Mouse (Mus musculus): ENCODE measurements around the gene Pik3r5. TPM values are rescaled to one million over a fixed set of nuclear protein-coding genes. Genes with fewer than 3 reads are reported as not detected.

The Pik3r5 gene
- polyA plus RNA-seq, 1 experiment from 2014 or later: 1.6 TPM

GRCm38 (mm10) chr11:68480660-68481059, 48.7 kb downstream of the Pik3r5 start:
- WGBS: 87% methylated on average over 4 of the region's 4 CpGs
- Histone ChIP-seq H3K27me3 (no peaks in the 10 kb centered on the region), H3K4me1 (replicated peaks) (0 out of 2 replicates have a peak, but pooled peaks cover 11% of the 10 kb centered on the region), H3K27ac (replicated peaks) (no peak overlapping the region), H3K36me3 (no peaks in the 10 kb centered on the region), H3K4me2 (no peak overlapping the region), H3K4me3 (no peak overlapping the region), H3K9me3 (no peaks in the 10 kb centered on the region), H3K9ac (no peak overlapping the region)
- ATAC-seq (ENCODE audit: low read depth): no peak

DNA sequence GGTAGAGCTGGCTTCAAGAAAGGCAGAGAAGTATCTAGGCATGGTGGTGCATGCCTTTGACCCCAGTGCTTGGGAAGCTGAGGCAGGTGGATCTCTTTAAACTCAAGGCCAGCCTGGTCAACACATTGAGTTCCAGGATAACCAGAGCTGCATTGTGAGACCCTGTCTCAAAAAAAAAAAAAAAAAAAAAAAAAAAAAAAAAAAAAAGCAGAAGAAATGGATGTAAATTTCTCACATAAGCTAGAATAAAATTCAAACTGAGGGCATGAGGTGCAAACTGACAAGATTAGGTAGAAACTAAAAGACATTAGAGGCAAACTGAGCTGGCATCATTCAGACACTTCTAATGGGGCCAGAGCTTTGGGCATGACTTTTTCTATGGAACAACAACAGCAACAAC, 50.1 kb downstream of the Pik3r5 start:
- Histone ChIP-seq H3K36me3 (no peaks in the 10 kb centered on the region), H3K9me3 (no peaks in the 10 kb centered on the region), H3K27me3 (no peaks in the 10 kb centered on the region), H3K4me1 (replicated peaks) (0 out of 2 replicates have a peak, but pooled peaks cover 11% of the 10 kb centered on the region), H3K9ac (no peak overlapping the region), H3K27ac (replicated peaks) (no peak overlapping the region), H3K4me3 (no peak overlapping the region), H3K4me2 (no peak overlapping the region)
- ATAC-seq (ENCODE audit: low read depth): no peak

- ATAC-seq (ENCODE audit: low read depth): no peak
- WGBS: 81% methylated on average over 6 of the region's 6 CpGs
- H3K27ac ChIP-seq (replicated peaks): no peak overlapping the region
- H3K9ac ChIP-seq: no peak overlapping the region
- H3K4me3 ChIP-seq: no peak overlapping the region
- H3K9me3 ChIP-seq: no peaks in the 10 kb centered on the region
- 0 out of 2 replicates have a peak, but pooled peaks cover 11% of the 10 kb centered on the region for H3K4me1 ChIP-seq (replicated peaks)
- H3K27me3 ChIP-seq: no peaks in the 10 kb centered on the region
- no peak overlapping the region for H3K4me2 ChIP-seq
- H3K36me3 ChIP-seq: no peaks in the 10 kb centered on the region
Measured at GRCm38 (mm10) chr11:68483213-68483612, 51.3 kb downstream of the Pik3r5 start.

GRCm38 (mm10) chr11:68484431-68484830, 52.5 kb downstream of the Pik3r5 start:
- no peak for ATAC-seq (ENCODE audit: low read depth)
- Histone ChIP-seq H3K4me3 (no peak overlapping the region), H3K27me3 (no peaks in the 10 kb centered on the region), H3K4me1 (replicated peaks) (peaks cover 14% of the 10 kb centered on the region; the same call in 1 of the 2 replicates), H3K9me3 (no peaks in the 10 kb centered on the region), H3K4me2 (no peak overlapping the region), H3K27ac (replicated peaks) (no peak overlapping the region), H3K9ac (no peak overlapping the region), H3K36me3 (no peaks in the 10 kb centered on the region)
- WGBS: 73% methylated on average over 3 of the region's 3 CpGs

DNA sequence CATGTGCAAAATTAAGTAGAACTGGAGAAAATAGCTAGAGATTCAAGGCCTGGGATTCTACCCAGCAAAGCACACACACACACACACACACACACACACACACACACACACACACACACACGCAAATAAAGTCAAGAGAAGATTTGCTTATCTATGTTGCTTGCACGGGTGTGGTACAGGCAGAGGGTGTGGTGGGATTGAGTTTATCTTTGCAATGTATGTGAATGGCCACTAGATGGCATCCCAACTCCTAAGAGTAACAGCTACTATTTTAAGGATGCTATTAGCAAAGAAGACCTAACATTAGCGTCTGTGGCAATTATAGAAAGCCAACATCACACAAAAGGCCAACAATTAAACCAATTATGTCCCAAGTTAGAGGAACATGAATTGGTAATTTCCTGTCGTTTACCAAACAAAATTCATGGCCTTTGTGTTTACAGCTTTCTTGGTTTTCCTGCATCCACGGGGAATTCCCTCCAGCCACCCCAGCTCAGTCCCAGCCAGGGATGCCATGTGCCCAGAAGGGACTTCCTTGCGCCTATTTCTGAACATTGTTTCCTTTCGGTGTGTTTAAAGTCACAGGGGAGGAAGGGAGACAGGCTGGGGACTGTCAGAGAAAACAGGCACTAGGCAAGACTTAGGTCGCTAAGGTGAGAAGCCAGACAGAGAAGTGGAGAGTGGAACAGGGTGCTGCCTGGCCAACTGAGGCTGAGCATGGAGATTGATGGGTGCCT, 53.5 kb downstream of the Pik3r5 start:
- H3K4me1 ChIP-seq (replicated peaks): peaks cover 14% of the 10 kb centered on the region; the same call in 1 of the 2 replicates
- H3K9ac ChIP-seq: no peak overlapping the region
- WGBS: 35% methylated on average over 8 of the region's 8 CpGs
- H3K36me3 ChIP-seq: no peaks in the 10 kb centered on the region
- no peak overlapping the region for H3K27ac ChIP-seq (replicated peaks)
- H3K4me3 ChIP-seq: no peak overlapping the region
- no peaks in the 10 kb centered on the region for H3K27me3 ChIP-seq
- H3K4me2 ChIP-seq: no peak overlapping the region
- no peaks in the 10 kb centered on the region for H3K9me3 ChIP-seq
- ATAC-seq (ENCODE audit: low read depth): 0 out of 2 replicates have a peak, but pooled peaks have one; percentile 56

DNA sequence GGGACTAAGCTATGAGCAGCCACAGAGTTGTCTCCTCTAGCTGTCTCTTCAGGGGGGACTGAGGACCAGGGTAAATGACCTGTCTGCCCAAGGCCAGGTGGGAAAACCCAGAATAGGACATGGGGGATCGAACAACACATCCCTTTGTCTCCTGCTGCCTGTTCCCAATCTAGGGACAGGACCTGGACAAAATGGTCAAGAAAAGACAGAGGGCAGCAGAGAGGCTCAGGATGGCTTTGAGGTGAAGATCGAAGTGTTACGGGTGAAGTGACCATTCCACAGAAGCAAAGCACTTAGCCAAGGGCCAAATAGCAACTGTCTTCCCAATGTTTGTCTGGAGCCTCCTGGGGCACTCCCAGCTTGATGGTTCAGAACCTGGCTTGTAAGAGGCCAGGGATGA, 54.2 kb downstream of the Pik3r5 start:
- H3K36me3 ChIP-seq: no peaks in the 10 kb centered on the region
- H3K4me2 ChIP-seq: no peak overlapping the region
- no peak overlapping the region for H3K9ac ChIP-seq
- no peaks in the 10 kb centered on the region for H3K27me3 ChIP-seq
- H3K27ac ChIP-seq (replicated peaks): no peak overlapping the region
- H3K4me1 ChIP-seq (replicated peaks): peaks cover 14% of the 10 kb centered on the region; the same call in 1 of the 2 replicates
- ATAC-seq (ENCODE audit: low read depth): no peak
- no peak overlapping the region for H3K4me3 ChIP-seq
- WGBS: 91% methylated on average over 3 of the region's 3 CpGs
- H3K9me3 ChIP-seq: no peaks in the 10 kb centered on the region

GRCm38 (mm10) chr11:68487720-68488119, 55.8 kb downstream of the Pik3r5 start:
- no peaks in the 10 kb centered on the region for H3K36me3 ChIP-seq
- 89% methylated on average over 10 of the region's 10 CpGs for whole genome bisulfite sequencing

DNA sequence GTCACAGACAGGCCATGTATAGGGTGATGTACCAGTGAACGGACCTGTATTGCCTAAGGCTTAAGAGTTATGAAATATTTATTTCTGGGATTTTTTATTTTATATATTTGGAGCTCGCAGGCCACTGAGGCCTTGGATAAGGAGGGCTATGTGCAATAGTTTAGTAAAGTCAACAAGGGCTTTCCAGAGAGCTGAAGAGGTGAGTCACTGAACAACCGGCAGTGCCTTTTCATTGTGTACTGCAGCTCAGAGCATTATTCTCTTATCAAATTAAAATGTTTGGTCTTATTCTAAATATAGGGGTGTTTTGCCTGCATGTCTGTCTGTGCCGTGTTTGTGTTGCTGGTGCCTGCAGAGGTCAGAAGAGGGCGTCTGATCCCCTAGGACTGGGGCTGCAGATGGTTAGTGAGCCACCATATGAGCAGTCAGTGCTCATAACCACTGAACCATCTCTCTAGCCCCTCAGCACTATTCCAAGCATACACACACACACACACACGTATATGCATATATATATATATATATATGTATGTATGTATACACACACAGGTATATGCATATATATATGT, 56.4 kb downstream of the Pik3r5 start:
- H3K27me3 ChIP-seq: no peaks in the 10 kb centered on the region
- ATAC-seq (ENCODE audit: low read depth): no peak
- H3K27ac ChIP-seq (replicated peaks): no peak overlapping the region
- H3K4me1 ChIP-seq (replicated peaks): peaks cover 14% of the 10 kb centered on the region; the same call in 1 of the 2 replicates
- H3K4me3 ChIP-seq: no peak overlapping the region
- no peaks in the 10 kb centered on the region for H3K36me3 ChIP-seq
- no peak overlapping the region for H3K4me2 ChIP-seq
- H3K9ac ChIP-seq: no peak overlapping the region
- no peaks in the 10 kb centered on the region for H3K9me3 ChIP-seq
- 71% methylated on average over 6 of the region's 6 CpGs for WGBS

More at GRCm38 (mm10) chr11:68487720-68488119, 55.8 kb downstream of the Pik3r5 start:
- no peaks in the 10 kb centered on the region for H3K27me3 ChIP-seq
- ATAC-seq (ENCODE audit: low read depth): no peak
- no peak overlapping the region for H3K4me3 ChIP-seq
- H3K9ac ChIP-seq: no peak overlapping the region
- no peak overlapping the region for H3K27ac ChIP-seq (replicated peaks)
- H3K9me3 ChIP-seq: no peaks in the 10 kb centered on the region
- H3K4me2 ChIP-seq: no peak overlapping the region
- H3K4me1 ChIP-seq (replicated peaks): peaks cover 14% of the 10 kb centered on the region; the same call in 1 of the 2 replicates

- Histone ChIP-seq H3K9me3 (no peaks in the 10 kb centered on the region), H3K9ac (no peak overlapping the region), H3K4me2 (no peak overlapping the region), H3K27ac (replicated peaks) (no peak overlapping the region), H3K27me3 (no peaks in the 10 kb centered on the region), H3K4me3 (no peak overlapping the region), H3K4me1 (replicated peaks) (peaks cover 14% of the 10 kb centered on the region; the same call in 1 of the 2 replicates), H3K36me3 (no peaks in the 10 kb centered on the region)
- WGBS: 26% methylated on average over 2 of the region's 2 CpGs
- no peak for ATAC-seq (ENCODE audit: low read depth)
Measured at GRCm38 (mm10) chr11:68489236-68489635, 57.3 kb downstream of the Pik3r5 start.

DNA sequence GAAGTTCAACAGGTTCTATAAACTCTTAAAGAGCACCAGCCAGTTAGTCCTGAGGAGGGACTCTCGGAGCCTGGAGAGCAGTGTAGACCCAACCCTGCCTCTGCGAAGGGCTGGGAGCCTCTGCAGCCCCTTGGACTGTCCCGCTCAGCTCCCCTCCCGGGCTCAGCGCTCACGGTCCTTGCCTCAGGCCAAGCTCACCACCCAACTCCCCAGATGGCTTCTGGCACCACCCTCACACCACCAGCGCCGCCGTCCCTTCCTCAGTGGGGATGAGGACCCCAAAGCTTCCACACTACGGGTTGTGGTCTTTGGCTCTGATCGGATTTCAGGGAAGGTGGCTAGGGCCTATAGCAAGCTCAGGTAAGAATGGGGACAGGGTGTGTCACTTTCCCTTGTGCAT, 60.7 kb downstream of the Pik3r5 start:
- WGBS: 89% methylated on average over 11 of the region's 11 CpGs
- no peaks in the 10 kb centered on the region for H3K36me3 ChIP-seq
- no peaks in the 10 kb centered on the region for H3K27me3 ChIP-seq
- no peak for ATAC-seq (ENCODE audit: low read depth)
- H3K4me2 ChIP-seq: no peak overlapping the region
- H3K4me3 ChIP-seq: no peak overlapping the region
- H3K9me3 ChIP-seq: no peaks in the 10 kb centered on the region
- H3K4me1 ChIP-seq (replicated peaks): peaks cover 3% of the 10 kb centered on the region; the same call in 1 of the 2 replicates
- H3K9ac ChIP-seq: no peak overlapping the region
- H3K27ac ChIP-seq (replicated peaks): no peak overlapping the region

GRCm38 (mm10) chr11:68493760-68494159, 61.8 kb downstream of the Pik3r5 start:
- Histone ChIP-seq H3K4me2 (no peak overlapping the region), H3K4me1 (replicated peaks) (peaks cover 3% of the 10 kb centered on the region; the same call in 1 of the 2 replicates), H3K9ac (no peak overlapping the region), H3K27ac (replicated peaks) (no peak overlapping the region), H3K4me3 (no peak overlapping the region), H3K36me3 (no peaks in the 10 kb centered on the region), H3K9me3 (no peaks in the 10 kb centered on the region), H3K27me3 (no peaks in the 10 kb centered on the region)
- no peak for ATAC-seq (ENCODE audit: low read depth)
- 84% methylated on average over 5 of the region's 5 CpGs for WGBS

- Histone ChIP-seq H3K36me3 (no peaks in the 10 kb centered on the region), H3K4me1 (replicated peaks) (no peaks in the 10 kb centered on the region), H3K9ac (no peak overlapping the region), H3K27me3 (no peaks in the 10 kb centered on the region), H3K4me3 (no peak overlapping the region), H3K9me3 (no peaks in the 10 kb centered on the region), H3K4me2 (no peak overlapping the region), H3K27ac (replicated peaks) (no peak overlapping the region)
- 73% methylated on average over 6 of the region's 6 CpGs for WGBS
- no peak for ATAC-seq (ENCODE audit: low read depth)
Measured at GRCm38 (mm10) chr11:68497081-68497480, 65.2 kb downstream of the Pik3r5 start.

All from neural tube, embryonic 13.5 days (tissue).